Mouse (Mus musculus) kidney, postnatal 0 days (tissue): ENCODE data around the gene Gm17359. TPM values are rescaled to one million over a fixed set of nuclear protein-coding genes. Genes with fewer than 3 reads are reported as not detected.

Experiments
- ATAC-seq: fragments of 200-750 bp; cut with Nextera tagmentation; replicated peaks from 2 replicates; pipeline ENCODE4 v1.8.0; 2017; ENCODE audit warnings: low read depth, moderate number of reproducible peaks, moderate TSS enrichment, moderate library complexity; ENCODE audit not compliant: low FRiP score
- DNase-seq: peaks from one replicate; pipeline ENCODE4 v3.0.0-alpha.2; 2016; ENCODE audit warnings: low spot score
- H3K27ac ChIP-seq: fragments of 300-500 bp; sonication (generic); 2 replicates; pipeline ENCODE4 v1.5.1; 2014; ENCODE audit warnings: mild to moderate bottlenecking
- H3K27me3 ChIP-seq: fragments of 300-500 bp; sonication (generic); 2 replicates; pipeline ENCODE4 v1.6.1; 2014; ENCODE audit warnings: low read length, mixed read lengths; ENCODE audit not compliant: insufficient read depth
- H3K36me3 ChIP-seq: fragments of 300-500 bp; sonication (generic); 2 replicates; pipeline ENCODE4 v1.6.1; 2014; ENCODE audit warnings: low read length, mixed read lengths; ENCODE audit not compliant: insufficient read depth
- H3K4me1 ChIP-seq: fragments of 300-500 bp; sonication (generic); replicated peaks from 2 replicates; pipeline ENCODE4 v1.6.1; 2014; ENCODE audit warnings: antibody characterized with exemption, low read length, mixed read lengths; ENCODE audit not compliant: insufficient read depth
- H3K4me2 ChIP-seq: fragments of 300-500 bp; sonication (generic); 2 replicates; pipeline ENCODE4 v1.6.1; 2014; ENCODE audit warnings: mild to moderate bottlenecking, low read length, moderate library complexity, mixed read lengths
- H3K4me3 ChIP-seq: fragments of 300-500 bp; sonication (generic); replicated peaks from 2 replicates; pipeline ENCODE4 v1.5.1; 2014; ENCODE audit warnings: low read depth, low read length
- H3K9ac ChIP-seq: fragments of 300-500 bp; sonication (generic); 2 replicates; pipeline ENCODE4 v1.6.1; 2014; ENCODE audit warnings: low read depth, low read length
- H3K9me3 ChIP-seq: fragments of 300-500 bp; sonication (generic); replicated peaks from 2 replicates; pipeline ENCODE4 v1.6.1; 2016; ENCODE audit warnings: low read length, inconsistent platforms, mixed read lengths
- CTCF ChIP-seq: IDR thresholded peaks from 2 replicates; pipeline ENCODE4 v1.5.1; 2016; ENCODE audit warnings: antibody characterized with exemption, low read depth, mild to moderate bottlenecking, moderate library complexity
- WGBS: fragments of 180-500 bp; shearing (Covaris S2); extraction: QIAGEN DNeasy Blood & Tissue Kit; methylation state at CpG from one replicate; pipeline ENCODE4 v1.1.7; 2014; 5-methylcytosine and 5-hydroxymethylcytosine counted together
- polyA plus RNA-seq: library from polyadenylated mRNA; unstranded; fragments of >200 nt; fragmentation: Nextera tagmentation; extraction: Ambion mirVana; gene quantifications from 2 replicates; pipeline ENCODE4 v1.2.1, GENCODE M21; 2015

Gene Gm17359
- polyA plus RNA-seq, 1 experiment from 2014 or later, result not detected

GRCm38 (mm10) chr3:79416944-79417680, 80.7 kb downstream of the Gm17359 start:
- H3K9me3 ChIP-seq, result no peaks in the 10 kb centered on the region
- H3K4me3 ChIP-seq, result no peak overlapping the region
- ATAC-seq, result no peak
- no peak for TF ChIP-seq CTCF
- no peak for DNase-seq
- no peaks in the 10 kb centered on the region for H3K36me3 ChIP-seq
- H3K4me2 ChIP-seq, result no peak overlapping the region
- H3K27ac ChIP-seq, result no peak overlapping the region
- H3K9ac ChIP-seq, result no peak overlapping the region
- 58% methylated on average over 4 of the region's 4 CpGs for WGBS
- H3K4me1 ChIP-seq, result no peaks in the 10 kb centered on the region
- H3K27me3 ChIP-seq, result no peaks in the 10 kb centered on the region

- ATAC-seq, result no peak
- no peak overlapping the region for H3K9ac ChIP-seq
- no peak overlapping the region for H3K27ac ChIP-seq
- H3K4me2 ChIP-seq, result no peak overlapping the region
- no peaks in the 10 kb centered on the region for H3K4me1 ChIP-seq
- H3K4me3 ChIP-seq, result no peak overlapping the region
- WGBS, result 85% methylated on average over 14 of the region's 14 CpGs
- H3K27me3 ChIP-seq, result no peaks in the 10 kb centered on the region
- DNase-seq, result no peak
- no peak for TF ChIP-seq CTCF
- no peaks in the 10 kb centered on the region for H3K36me3 ChIP-seq
- no peaks in the 10 kb centered on the region for H3K9me3 ChIP-seq
Measured at GRCm38 (mm10) chr3:79418921-79419320, 82.5 kb downstream of the Gm17359 start.

GRCm38 (mm10) chr3:79425441-79425840, 89.0 kb downstream of the Gm17359 start:
- WGBS, result 88% methylated on average over 1 of the region's 1 CpGs
- H3K4me2 ChIP-seq, result no peak overlapping the region

GRCm38 (mm10) chr3:79433593-79433992, 97.1 kb downstream of the Gm17359 start:
- DNase-seq, result peak; percentile 55
- ATAC-seq, result no peak
- peak; percentile 64 for TF ChIP-seq CTCF
- Histone ChIP-seq H3K4me3 (no peak overlapping the region), H3K9me3 (no peaks in the 10 kb centered on the region), H3K4me2 (no peak overlapping the region), H3K9ac (no peak overlapping the region), H3K4me1 (no peaks in the 10 kb centered on the region), H3K36me3 (no peaks in the 10 kb centered on the region), H3K27me3 (no peaks in the 10 kb centered on the region), H3K27ac (no peak overlapping the region)

More at GRCm38 (mm10) chr3:79425441-79425840, 89.0 kb downstream of the Gm17359 start:
- Histone ChIP-seq H3K27me3 (no peaks in the 10 kb centered on the region), H3K27ac (no peak overlapping the region), H3K36me3 (no peaks in the 10 kb centered on the region), H3K9me3 (no peaks in the 10 kb centered on the region), H3K9ac (no peak overlapping the region), H3K4me3 (no peak overlapping the region), H3K4me1 (no peaks in the 10 kb centered on the region)
- TF ChIP-seq CTCF, result no peak
- ATAC-seq (no peak), DNase-seq (no peak)

GRCm38 (mm10) chr3:79434436-79434835, 98.0 kb downstream of the Gm17359 start:
- 83% methylated on average over 9 of the region's 9 CpGs for WGBS
- no peak for DNase-seq

GRCm38 (mm10) chr3:79434985-79435384, 98.5 kb downstream of the Gm17359 start:
- Histone ChIP-seq H3K4me2 (no peak overlapping the region), H3K36me3 (no peaks in the 10 kb centered on the region), H3K9ac (no peak overlapping the region), H3K4me3 (no peak overlapping the region), H3K27me3 (no peaks in the 10 kb centered on the region), H3K9me3 (no peaks in the 10 kb centered on the region), H3K27ac (no peak overlapping the region), H3K4me1 (no peaks in the 10 kb centered on the region)
- ATAC-seq, result no peak
- DNase-seq, result no peak
- TF ChIP-seq CTCF, result no peak
- 77% methylated on average over 5 of the region's 5 CpGs for WGBS

More at GRCm38 (mm10) chr3:79434436-79434835, 98.0 kb downstream of the Gm17359 start:
- Histone ChIP-seq H3K4me2 (no peak overlapping the region), H3K9me3 (no peaks in the 10 kb centered on the region), H3K4me1 (no peaks in the 10 kb centered on the region), H3K27me3 (no peaks in the 10 kb centered on the region), H3K27ac (no peak overlapping the region), H3K36me3 (no peaks in the 10 kb centered on the region), H3K9ac (no peak overlapping the region), H3K4me3 (no peak overlapping the region)
- TF ChIP-seq CTCF, result no peak
- ATAC-seq, result no peak
